Mouse (Mus musculus) testis, adult 2 months (tissue): ENCODE data around the gene Trim8. TPM values are rescaled to one million over a fixed set of nuclear protein-coding genes. Genes with fewer than 3 reads are reported as not detected.

Experiments used
- H3K27ac ChIP-seq: fragments of 200-500 bp; 2 replicates; pipeline ENCODE4 v1.5.1; 2012; ENCODE audit warnings: low read depth, low read length; ENCODE audit not compliant: control insufficient read depth, insufficient read depth
- H3K27me3 ChIP-seq: fragments of 200-500 bp; 2 replicates; pipeline ENCODE4 v1.6.1; 2012; ENCODE audit warnings: mild to moderate bottlenecking, low read length, moderate library complexity; ENCODE audit not compliant: control insufficient read depth, insufficient read depth
- H3K36me3 ChIP-seq: fragments of 200-500 bp; 2 replicates; pipeline ENCODE4 v1.6.1; 2012; ENCODE audit warnings: mild to moderate bottlenecking, low read length; ENCODE audit not compliant: control insufficient read depth, insufficient read depth
- H3K4me1 ChIP-seq: fragments of 200-500 bp; 2 replicates; pipeline ENCODE4 v1.6.1; 2012; ENCODE audit warnings: low read length; ENCODE audit not compliant: control insufficient read depth, insufficient read depth
- H3K4me3 ChIP-seq: fragments of 200-500 bp; 2 replicates; pipeline ENCODE4 v1.5.1; 2012; ENCODE audit warnings: low read depth, mild to moderate bottlenecking, low read length, moderate library complexity, mixed read lengths; ENCODE audit not compliant: control insufficient read depth
- CTCF ChIP-seq: fragments of 200-500 bp; IDR thresholded peaks from 2 replicates; pipeline ENCODE4 v1.5.1; 2012; ENCODE audit warnings: low read depth, mild to moderate bottlenecking, inconsistent platforms, low read length, moderate library complexity; ENCODE audit not compliant: control insufficient read depth, insufficient read depth, insufficient replicate concordance
- POLR2A ChIP-seq: fragments of 200-500 bp; IDR thresholded peaks from 2 replicates; pipeline ENCODE4 v1.6.1; 2012; ENCODE audit warnings: low read depth, mild to moderate bottlenecking, inconsistent platforms, low read length, moderate library complexity; ENCODE audit not compliant: control insufficient read depth
- polyA plus RNA-seq: library from polyadenylated mRNA; depleted of rRNA; stranded (reverse); fragments of >200 nt; gene quantifications from 2 replicates; pipeline ENCODE4 v1.2.3, GENCODE M21; 2012; rRNA removed

The Trim8 gene
- polyA plus RNA-seq, 1 experiment = 2.1 TPM

- TF ChIP-seq POLR2A (no peak), CTCF (no peak)
- Histone ChIP-seq H3K27me3 (no peaks in the 10 kb centered on the region), H3K4me3 (no peak overlapping the region), H3K36me3 (peaks cover 1% of the 10 kb centered on the region; the same call in 1 of the 2 replicates), H3K4me1 (no peaks in the 10 kb centered on the region; the same call in 1 of the 2 replicates), H3K27ac (no peak overlapping the region)
Measured at GRCm38 (mm10) chr19:46558009-46558408, 56.5 kb downstream of the Trim8 start.

GRCm38 (mm10) chr19:46558631-46559030 lies 57.1 kb downstream of the Trim8 start:
- H3K27me3 ChIP-seq = no peaks in the 10 kb centered on the region
- no peak overlapping the region for H3K27ac ChIP-seq
- no peaks in the 10 kb centered on the region; the same call in 1 of the 2 replicates for H3K4me1 ChIP-seq
- TF ChIP-seq CTCF (no peak), POLR2A (no peak)
- no peak overlapping the region for H3K4me3 ChIP-seq
- peaks cover 1% of the 10 kb centered on the region; the same call in 1 of the 2 replicates for H3K36me3 ChIP-seq

GRCm38 (mm10) chr19:46562132-46562531 lies 60.6 kb downstream of the Trim8 start:
- no peak overlapping the region for H3K4me3 ChIP-seq
- peak; percentile 38; the same call in 1 of the 2 replicates for TF ChIP-seq CTCF
- no peak for TF ChIP-seq POLR2A
- peaks cover under 1% of the 10 kb centered on the region; the same call in 1 of the 2 replicates for H3K36me3 ChIP-seq
- peaks cover 4% of the 10 kb centered on the region; the same call in 1 of the 2 replicates for H3K4me1 ChIP-seq
- H3K27me3 ChIP-seq = no peaks in the 10 kb centered on the region
- no peak overlapping the region for H3K27ac ChIP-seq

GRCm38 (mm10) chr19:46562581-46563515 lies 61.3 kb downstream of the Trim8 start:
- Histone ChIP-seq H3K4me3 (no peak overlapping the region), H3K27me3 (no peaks in the 10 kb centered on the region), H3K36me3 (no peaks in the 10 kb centered on the region; the same call in 1 of the 2 replicates), H3K27ac (no peak overlapping the region), H3K4me1 (peaks cover 4% of the 10 kb centered on the region; the same call in 1 of the 2 replicates)
- no peak for TF ChIP-seq CTCF
- no peak for TF ChIP-seq POLR2A

GRCm38 (mm10) chr19:46563603-46564002 lies 62.1 kb downstream of the Trim8 start:
- TF ChIP-seq CTCF (no peak), POLR2A (no peak)
- peaks cover 4% of the 10 kb centered on the region; the same call in 1 of the 2 replicates for H3K4me1 ChIP-seq

GRCm38 (mm10) chr19:46564043-46564462 lies 62.6 kb downstream of the Trim8 start:
- Histone ChIP-seq H3K36me3 (no peaks in the 10 kb centered on the region; the same call in 1 of the 2 replicates), H3K27ac (no peak overlapping the region), H3K4me1 (peaks cover 4% of the 10 kb centered on the region; the same call in 1 of the 2 replicates), H3K27me3 (no peaks in the 10 kb centered on the region), H3K4me3 (no peak overlapping the region)
- TF ChIP-seq POLR2A (no peak), CTCF (no peak)

More at GRCm38 (mm10) chr19:46563603-46564002, 62.1 kb downstream of the Trim8 start:
- Histone ChIP-seq H3K27ac (no peak overlapping the region), H3K36me3 (no peaks in the 10 kb centered on the region; the same call in 1 of the 2 replicates), H3K4me3 (no peak overlapping the region), H3K27me3 (no peaks in the 10 kb centered on the region)

Other genes with a start within 250 kb of the Trim8 start
- gene Nfkb2, start 197.4 kb upstream of the Trim8 start, polyA plus RNA-seq = 2.5 and 2.7 TPM in 2 replicates
- 53.7 and 65.2 TPM in 2 replicates for gene Psd, start 174.5 kb upstream of the Trim8 start, polyA plus RNA-seq
- 21.5 and 23.5 TPM in 2 replicates for gene Fbxl15, start 173.5 kb upstream of the Trim8 start, polyA plus RNA-seq
- gene Cuedc2, start 163.0 kb upstream of the Trim8 start, polyA plus RNA-seq = 24.5 and 28.4 TPM in 2 replicates
- 20.0 and 24.3 TPM in 2 replicates for gene Mfsd13a, start 160.6 kb upstream of the Trim8 start, polyA plus RNA-seq
- 0.49 and 0.88 TPM in 2 replicates for gene 2310034G01Rik, start 151.4 kb upstream of the Trim8 start, polyA plus RNA-seq
- 179 and 194 TPM in 2 replicates for gene Actr1a, start 106.0 kb upstream of the Trim8 start, polyA plus RNA-seq
- 186 and 202 TPM in 2 replicates for gene Sufu, start 104.8 kb upstream of the Trim8 start, polyA plus RNA-seq
- gene Arl3, start 71.5 kb downstream of the Trim8 start, polyA plus RNA-seq = 214 and 266 TPM in 2 replicates
- gene Sfxn2, start 71.7 kb downstream of the Trim8 start, polyA plus RNA-seq = 1.5 TPM in 2 replicates
- 16.9 and 17.1 TPM in 2 replicates for gene Wbp1l, start 97.4 kb downstream of the Trim8 start, polyA plus RNA-seq
- gene Cyp17a1, start 171.5 kb downstream of the Trim8 start, polyA plus RNA-seq = 174 and 209 TPM in 2 replicates
- gene Borcs7, start 188.2 kb downstream of the Trim8 start, polyA plus RNA-seq = 3.8 and 4.2 TPM in 2 replicates
- 9.8 and 12.1 TPM in 2 replicates for gene As3mt, start 205.8 kb downstream of the Trim8 start, polyA plus RNA-seq